Mouse (Mus musculus) hematopoietic multipotent progenitor cell, adult 10-12 weeks (in vitro differentiated cells): ENCODE results near the gene Fbxo34. TPM values are rescaled to one million over a fixed set of nuclear protein-coding genes. Genes with fewer than 3 reads are reported as not detected.

Source experiments
- polyA plus RNA-seq: library from polyadenylated mRNA; stranded (reverse); fragments of >175 nt; gene quantifications from 2 replicates; pipeline ENCODE4 v1.2.3, GENCODE M21; 2012; ENCODE audit warnings: low replicate concordance

Gene Fbxo34
- polyA plus RNA-seq, result 15.0 and 15.3 TPM in 2 replicates

DNA sequence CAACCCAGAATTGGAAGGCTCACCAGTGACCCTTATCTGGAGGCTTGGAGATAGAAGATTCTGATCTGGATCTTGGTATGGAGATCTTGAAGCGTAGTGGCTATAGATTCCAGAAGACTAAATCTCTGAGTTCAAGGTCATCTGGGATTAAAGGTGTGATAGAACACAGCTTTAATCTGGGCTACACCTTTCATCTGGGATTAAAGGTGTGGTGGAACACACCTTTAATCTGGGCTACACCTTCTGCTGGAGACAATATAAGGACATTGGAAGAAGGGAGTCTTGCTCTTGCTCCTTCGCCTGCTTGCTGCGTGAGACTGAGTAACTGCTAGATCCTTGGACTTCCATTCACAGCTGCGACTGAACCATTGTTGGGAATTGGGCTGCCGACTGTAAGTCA, at the start of gene Fbxo34:
Gene Fbxo34, plus strand, starts transcription at position 301 of the 400 bp plus-strand sequence.

GRCm38 (mm10) chr14:47417775-47418665, 32.2 kb upstream of the Fbxo34 start, which contains the start of gene Dlgap5:
Gene Dlgap5, minus strand, starts transcription at chr14:47418407.

GRCm38 (mm10) chr14:47570549-47570948, 120.3 kb downstream of the Fbxo34 start, which contains the start of gene Atg14:
Gene Atg14, minus strand, starts transcription at chr14:47570649.

Other genes starting within 250 kb of the Fbxo34 start
- gene Wdhd1, start 173.6 kb upstream of the Fbxo34 start, polyA plus RNA-seq, result 0.61 and 2.8 TPM in 2 replicates
- gene Socs4, start 173.5 kb upstream of the Fbxo34 start, polyA plus RNA-seq, result 4.6 and 5.2 TPM in 2 replicates
- 50.9 and 168 TPM in 2 replicates for gene Mapk1ip1l, start 152.2 kb upstream of the Fbxo34 start, polyA plus RNA-seq
- gene Lgals3, start 82.7 kb upstream of the Fbxo34 start, polyA plus RNA-seq, result 228 and 1,613 TPM in 2 replicates
- gene Dlgap5, start 32.0 kb upstream of the Fbxo34 start, polyA plus RNA-seq, result 0.96 and 7.9 TPM in 2 replicates
- 2.4 and 3.1 TPM in 2 replicates for gene Atg14, start 120.2 kb downstream of the Fbxo34 start, polyA plus RNA-seq
- gene Ktn1, start 198.0 kb downstream of the Fbxo34 start, polyA plus RNA-seq, result 0.93 and 7.1 TPM in 2 replicates